Mouse (Mus musculus): ENCODE results near the gene Tanc2. TPM values are rescaled to one million over a fixed set of nuclear protein-coding genes. Genes with fewer than 3 reads are reported as not detected.

Tanc2 gene
- total and polyA plus RNA-seq, 3 experiments: 0.04 to 0.18 TPM; not detected in 1

GRCm38 (mm10) chr11:105546393-105546792 is 43.4 kb upstream of the Tanc2 start:
- H3K79me2 ChIP-seq (ENCODE audit: control insufficient read depth, insufficient read depth, low read length, poor library complexity): no peaks in the 10 kb centered on the region
- no peaks in the 10 kb centered on the region for H3K36me3 ChIP-seq (ENCODE audit: control insufficient read depth in 1 of 2, insufficient read depth in 2 of 2, low read length in 2 of 2)
- no peak overlapping the region for H3K9ac ChIP-seq (ENCODE audit: control insufficient read depth, low read depth, low read length, poor library complexity, severe bottlenecking)
- no peak overlapping the region for H3K27ac ChIP-seq (ENCODE audit: control insufficient read depth, low read depth, low read length)
- peaks cover 15 to 16% of the 10 kb centered on the region in 2 experiments for H3K27me3 ChIP-seq (ENCODE audit: control insufficient read depth in 1 of 2, insufficient read depth in 2 of 2, low read length in 2 of 2)
- no peak overlapping the region for H3K4me3 ChIP-seq (ENCODE audit: control insufficient read depth in 1 of 2, insufficient read depth in 1 of 2, low read depth in 2 of 2, low read length in 2 of 2)
- H3K4me1 ChIP-seq (ENCODE audit: control insufficient read depth in 1 of 2, insufficient read depth in 2 of 2, low read length in 2 of 2): no peaks in the 10 kb centered on the region
- DNase-seq (ENCODE audit: low read depth, low spot score): no peak
- no peaks in the 10 kb centered on the region for H3K9me3 ChIP-seq (replicated peaks; ENCODE audit: insufficient read depth, low read length)
- TF ChIP-seq MYC (IDR thresholded peaks at IDR 0.05; ENCODE audit: low read depth, low read length): no peak
- TF ChIP-seq POLR2AphosphoS5 (IDR thresholded peaks at IDR 0.05; ENCODE audit: borderline replicate concordance, low read depth, low read length): no peak
- TF ChIP-seq GABPA (IDR thresholded peaks at IDR 0.05; ENCODE audit: low read depth, low read length): no peak
- no peak for TF ChIP-seq E2F4 (IDR thresholded peaks at IDR 0.05; ENCODE audit: borderline replicate concordance, low read depth, low read length)
- no peak for TF ChIP-seq RAD21 (IDR thresholded peaks at IDR 0.05; ENCODE audit: low read depth, low read length)
- no peak for TF ChIP-seq JUND (IDR thresholded peaks at IDR 0.05; ENCODE audit: low read depth, low read length)

GRCm38 (mm10) chr11:105548383-105548782 is 41.4 kb upstream of the Tanc2 start:
- Histone ChIP-seq H3K27ac (ENCODE audit: control insufficient read depth, low read depth, low read length) (no peak overlapping the region), H3K27me3 (ENCODE audit: control insufficient read depth in 1 of 2, insufficient read depth in 2 of 2, low read length in 2 of 2) (peaks cover 14 to 22% of the 10 kb centered on the region in 2 experiments), H3K9me3 (replicated peaks; ENCODE audit: insufficient read depth, low read length) (no peaks in the 10 kb centered on the region), H3K9ac (ENCODE audit: control insufficient read depth, low read depth, low read length, poor library complexity, severe bottlenecking) (no peak overlapping the region), H3K4me3 (ENCODE audit: control insufficient read depth in 1 of 2, insufficient read depth in 1 of 2, low read depth in 2 of 2, low read length in 2 of 2) (no peak overlapping the region), H3K36me3 (ENCODE audit: control insufficient read depth in 1 of 2, insufficient read depth in 2 of 2, low read length in 2 of 2) (no peaks in the 10 kb centered on the region), H3K79me2 (ENCODE audit: control insufficient read depth, insufficient read depth, low read length, poor library complexity) (no peaks in the 10 kb centered on the region), H3K4me1 (ENCODE audit: control insufficient read depth in 1 of 2, insufficient read depth in 2 of 2, low read length in 2 of 2) (no peaks in the 10 kb centered on the region)
- DNase-seq (ENCODE audit: low read depth, low spot score): peak; percentile 7
- TF ChIP-seq MAFK (IDR thresholded peaks at IDR 0.05; ENCODE audit: borderline replicate concordance, low read depth, low read length): no peak
- peak; percentile 37 to 60 (median 37) for TF ChIP-seq CTCF (IDR thresholded peaks at IDR 0.05 in 2 of 3, conservative IDR thresholded peaks at IDR 0.05 in 1 of 3; ENCODE audit: control insufficient read depth in 1 of 3, insufficient read depth in 1 of 3, low read depth in 2 of 3, low read length in 3 of 3, poor library complexity in 1 of 3, severe bottlenecking in 1 of 3)

- H3K4me3 ChIP-seq (ENCODE audit: control insufficient read depth in 1 of 2, insufficient read depth in 1 of 2, low read depth in 2 of 2, low read length in 2 of 2): no peak overlapping the region
- TF ChIP-seq TAL1 (IDR thresholded peaks at IDR 0.05; ENCODE audit: low read length) (no peak), RCOR1 (IDR thresholded peaks at IDR 0.05; ENCODE audit: low read depth, low read length) (no peak), MYC (IDR thresholded peaks at IDR 0.05; ENCODE audit: low read depth, low read length) (no peak), NELFE (IDR thresholded peaks at IDR 0.05; ENCODE audit: low read depth, low read length) (no peak), ELF1 (IDR thresholded peaks at IDR 0.05; ENCODE audit: low read depth, low read length) (no peak), SIN3A (IDR thresholded peaks at IDR 0.05; ENCODE audit: low read length) (no peak), USF2 (IDR thresholded peaks at IDR 0.05; ENCODE audit: borderline replicate concordance in 1 of 2, insufficient read depth in 1 of 2, low read depth in 1 of 2, low read length in 2 of 2) (no peak), MXI1 (IDR thresholded peaks at IDR 0.05; ENCODE audit: low read depth, low read length) (no peak), POLR2A (IDR thresholded peaks at IDR 0.05; ENCODE audit: control insufficient read depth in 1 of 2, insufficient read depth in 1 of 2, low read depth in 1 of 2, low read length in 2 of 2, poor library complexity in 1 of 2) (no peak), E2F4 (IDR thresholded peaks at IDR 0.05; ENCODE audit: borderline replicate concordance, low read depth, low read length) (no peak), CHD2 (IDR thresholded peaks at IDR 0.05; ENCODE audit: low read length) (no peak), POLR2AphosphoS5 (IDR thresholded peaks at IDR 0.05; ENCODE audit: borderline replicate concordance, low read depth, low read length) (no peak), ZC3H11A (IDR thresholded peaks at IDR 0.05; ENCODE audit: low read depth, low read length) (no peak), ZKSCAN1 (IDR thresholded peaks at IDR 0.05; ENCODE audit: low read depth, low read length) (no peak), CHD1 (IDR thresholded peaks at IDR 0.05; ENCODE audit: low read depth, low read length) (no peak), UBTF (IDR thresholded peaks at IDR 0.05; ENCODE audit: borderline replicate concordance, insufficient read depth, low read depth, low read length) (no peak), CTCF (IDR thresholded peaks at IDR 0.05 in 2 of 3, conservative IDR thresholded peaks at IDR 0.05 in 1 of 3; ENCODE audit: control insufficient read depth in 1 of 3, insufficient read depth in 1 of 3, low read depth in 2 of 3, low read length in 3 of 3, poor library complexity in 1 of 3, severe bottlenecking in 1 of 3) (no peak)
- H3K4me1 ChIP-seq (ENCODE audit: control insufficient read depth in 1 of 2, insufficient read depth in 2 of 2, low read length in 2 of 2): no peaks in the 10 kb centered on the region
- no peak overlapping the region for H3K9ac ChIP-seq (ENCODE audit: control insufficient read depth, low read depth, low read length, poor library complexity, severe bottlenecking)
- H3K79me2 ChIP-seq (ENCODE audit: control insufficient read depth, insufficient read depth, low read length, poor library complexity): no peaks in the 10 kb centered on the region
- no peak for DNase-seq (ENCODE audit: low read depth, low spot score)
- H3K27me3 ChIP-seq (ENCODE audit: control insufficient read depth in 1 of 2, insufficient read depth in 2 of 2, low read length in 2 of 2): peaks cover 12 to 24% of the 10 kb centered on the region in 2 experiments
- H3K9me3 ChIP-seq (replicated peaks; ENCODE audit: insufficient read depth, low read length): no peaks in the 10 kb centered on the region
- no peak overlapping the region for H3K27ac ChIP-seq (ENCODE audit: control insufficient read depth, low read depth, low read length)
- no peaks in the 10 kb centered on the region for H3K36me3 ChIP-seq (ENCODE audit: control insufficient read depth in 1 of 2, insufficient read depth in 2 of 2, low read length in 2 of 2)
Measured at GRCm38 (mm10) chr11:105549164-105550121, 40.3 kb upstream of the Tanc2 start.

Data from MEL (cell line).